Mouse (Mus musculus) small intestine, adult 2 months (tissue): ENCODE data around the gene Gpr162. TPM values are rescaled to one million over a fixed set of nuclear protein-coding genes. Genes with fewer than 3 reads are reported as not detected.

Experiments
- H3K27ac ChIP-seq: fragments of 200-500 bp; 2 replicates; pipeline ENCODE4 v1.5.1; 2012; ENCODE audit warnings: low read depth, low read length, control low read depth, inconsistent platforms; ENCODE audit not compliant: insufficient read depth
- H3K27me3 ChIP-seq: fragments of 200-500 bp; 2 replicates; pipeline ENCODE4 v1.6.1; 2012; ENCODE audit warnings: mild to moderate bottlenecking, moderate library complexity, low read length, inconsistent platforms; ENCODE audit not compliant: control insufficient read depth, insufficient read depth
- H3K36me3 ChIP-seq: fragments of 200-500 bp; 2 replicates; pipeline ENCODE4 v1.6.1; 2012; ENCODE audit warnings: mild to moderate bottlenecking, low read length, control low read depth, inconsistent platforms; ENCODE audit not compliant: control insufficient read depth, insufficient read depth
- H3K4me1 ChIP-seq: fragments of 200-500 bp; 2 replicates; pipeline ENCODE4 v1.6.1; 2012; ENCODE audit warnings: low read length, inconsistent platforms, mixed read lengths; ENCODE audit not compliant: control insufficient read depth, insufficient read depth, insufficient read length
- H3K4me3 ChIP-seq: fragments of 200-500 bp; 2 replicates; pipeline ENCODE4 v1.5.1; 2012; ENCODE audit warnings: low read depth, mild to moderate bottlenecking, control low read depth, inconsistent platforms, low read length, moderate library complexity
- CTCF ChIP-seq: fragments of 200-500 bp; IDR thresholded peaks from 2 replicates; pipeline ENCODE4 v1.5.1; 2012; ENCODE audit warnings: low read depth, mild to moderate bottlenecking, control low read depth, inconsistent platforms, low read length, moderate library complexity, mixed read lengths; ENCODE audit not compliant: insufficient replicate concordance, insufficient read length; ENCODE audit errors: extremely low read depth
- POLR2A ChIP-seq: fragments of 200-500 bp; IDR thresholded peaks from 2 replicates; pipeline ENCODE4 v1.6.1; 2012; ENCODE audit warnings: low read depth, mild to moderate bottlenecking, control low read depth, inconsistent platforms, low read length, moderate library complexity
- WGBS: fragments of 180-500 bp; shearing (Covaris S2); methylation state at CpG from one replicate; pipeline ENCODE4 v1.1.7; 2018; 5-methylcytosine and 5-hydroxymethylcytosine counted together
- polyA plus RNA-seq: library from polyadenylated mRNA; depleted of rRNA; stranded (reverse); fragments of >200 nt; gene quantifications from 2 replicates; pipeline ENCODE4 v1.2.3, GENCODE M21; 2012

Gpr162 gene
- polyA plus RNA-seq, 1 experiment, result 1.7 TPM

GRCm38 (mm10) chr6:124828101-124828592 lies 35.6 kb downstream of the Gpr162 start:
- whole genome bisulfite sequencing, result 17% methylated on average over 10 of the region's 10 CpGs
- Histone ChIP-seq H3K4me3 (peak overlapping the region; percentile 52), H3K27me3 (no peaks in the 10 kb centered on the region), H3K36me3 (peaks cover 28% of the 10 kb centered on the region), H3K27ac (no peak overlapping the region), H3K4me1 (peaks cover 9% of the 10 kb centered on the region)
- no peak; the same call in 1 of the 2 replicates for TF ChIP-seq POLR2A
- no peak for TF ChIP-seq CTCF

GRCm38 (mm10) chr6:124822049-124822448 lies 41.7 kb downstream of the Gpr162 start:
- Histone ChIP-seq H3K36me3 (peaks cover 77% of the 10 kb centered on the region), H3K4me3 (no peak overlapping the region), H3K27ac (no peak overlapping the region), H3K27me3 (no peaks in the 10 kb centered on the region), H3K4me1 (no peaks in the 10 kb centered on the region)
- 95% methylated on average over 4 of the region's 4 CpGs for WGBS
- TF ChIP-seq CTCF, result no peak
- no peak for TF ChIP-seq POLR2A

- Histone ChIP-seq H3K27ac (no peak overlapping the region), H3K4me3 (no peak overlapping the region), H3K4me1 (no peaks in the 10 kb centered on the region), H3K36me3 (peaks cover 79% of the 10 kb centered on the region), H3K27me3 (no peaks in the 10 kb centered on the region)
- TF ChIP-seq POLR2A, result no peak
- no peak for TF ChIP-seq CTCF
- 94% methylated on average over 5 of the region's 5 CpGs for WGBS
Observed at GRCm38 (mm10) chr6:124820891-124821290, 42.9 kb downstream of the Gpr162 start.

- Histone ChIP-seq H3K27ac (no peak overlapping the region), H3K27me3 (no peaks in the 10 kb centered on the region), H3K36me3 (peaks cover 55% of the 10 kb centered on the region), H3K4me3 (no peak overlapping the region), H3K4me1 (peaks cover 5% of the 10 kb centered on the region; the same call in 1 of the 2 replicates)
- 83% methylated on average over 8 of the region's 8 CpGs for WGBS
- no peak for TF ChIP-seq POLR2A
- TF ChIP-seq CTCF, result no peak
Observed at GRCm38 (mm10) chr6:124817971-124818370, 45.8 kb downstream of the Gpr162 start.

- Histone ChIP-seq H3K4me1 (peaks cover 5% of the 10 kb centered on the region; the same call in 1 of the 2 replicates), H3K27me3 (no peaks in the 10 kb centered on the region), H3K4me3 (no peak overlapping the region), H3K27ac (no peak overlapping the region), H3K36me3 (peaks cover 53% of the 10 kb centered on the region)
- TF ChIP-seq CTCF (no peak), POLR2A (no peak)
- 95% methylated on average over 8 of the region's 8 CpGs for WGBS
Observed at GRCm38 (mm10) chr6:124817563-124817962, 46.2 kb downstream of the Gpr162 start.

- Histone ChIP-seq H3K36me3 (peaks cover 52% of the 10 kb centered on the region), H3K27me3 (no peaks in the 10 kb centered on the region), H3K4me3 (no peak overlapping the region), H3K27ac (no peak overlapping the region), H3K4me1 (peaks cover 5% of the 10 kb centered on the region; the same call in 1 of the 2 replicates)
- no peak for TF ChIP-seq CTCF
- no peak for TF ChIP-seq POLR2A
- WGBS, result 95% methylated on average over 11 of the region's 11 CpGs
Observed at GRCm38 (mm10) chr6:124817125-124817524, 46.7 kb downstream of the Gpr162 start.

- Histone ChIP-seq H3K4me1 (peaks cover 8% of the 10 kb centered on the region; the same call in 1 of the 2 replicates), H3K4me3 (no peak overlapping the region), H3K36me3 (peaks cover 53% of the 10 kb centered on the region), H3K27me3 (no peaks in the 10 kb centered on the region), H3K27ac (no peak overlapping the region)
- TF ChIP-seq POLR2A (no peak), CTCF (no peak)
- 90% methylated on average over 4 of the region's 4 CpGs for WGBS
Observed at GRCm38 (mm10) chr6:124816611-124817010, 47.2 kb downstream of the Gpr162 start.
